Mouse (Mus musculus) adrenal gland, adult 8-10 months (tissue): ENCODE data around the gene Hoxa9. TPM values are rescaled to one million over a fixed set of nuclear protein-coding genes. Genes with fewer than 3 reads are reported as not detected.

Source experiments
- DNase-seq: peaks from one replicate; pipeline ENCODE4 v3.0.0; 2022
- total RNA-seq, 4 experiments: library from RNA; stranded (reverse); gene quantifications; 2 replicates each; pipeline ENCODE4 v1.2.4; 2022

The Hoxa9 gene
- under 1 TPM in 3 of 4 experiments, not detected in 1; 0.27 to 0.56 (median 0.55) TPM for total RNA-seq

DNA sequence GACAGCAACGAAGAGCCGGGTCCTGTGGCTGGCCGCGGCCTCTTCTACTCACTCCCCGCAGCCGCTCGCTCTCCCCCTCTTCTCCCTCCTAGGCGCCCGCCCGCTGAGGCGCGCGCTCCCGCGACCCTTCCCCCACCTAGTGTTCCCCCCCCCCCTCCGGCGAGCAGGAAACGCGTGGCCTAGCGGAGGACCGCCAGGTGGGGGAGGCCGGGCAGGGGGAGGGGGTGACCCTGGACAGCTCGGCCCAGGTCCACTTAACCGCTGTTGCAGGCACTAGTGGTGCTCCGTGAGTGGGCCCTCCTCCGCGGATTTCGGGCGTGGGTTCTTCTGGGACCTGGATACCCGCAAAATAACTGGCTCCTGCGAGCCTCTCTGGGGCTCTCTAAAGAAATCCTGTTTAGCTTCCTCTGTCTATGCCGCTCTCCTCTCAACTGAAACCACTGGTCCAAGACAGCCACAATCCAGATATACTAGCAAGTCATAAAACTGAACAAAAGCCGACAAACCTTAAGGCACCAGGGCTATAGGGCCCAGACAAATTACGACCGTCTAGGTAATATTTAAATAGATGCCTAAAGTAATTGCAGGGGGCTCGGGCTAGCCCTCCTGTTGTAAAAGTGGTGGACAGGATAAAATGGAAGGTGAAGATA, at the start of gene Hoxa9:
Hoxa9 (minus strand) TSS at position 574 of the 650 bp plus-strand sequence.
- no peak for DNase-seq

DNA sequence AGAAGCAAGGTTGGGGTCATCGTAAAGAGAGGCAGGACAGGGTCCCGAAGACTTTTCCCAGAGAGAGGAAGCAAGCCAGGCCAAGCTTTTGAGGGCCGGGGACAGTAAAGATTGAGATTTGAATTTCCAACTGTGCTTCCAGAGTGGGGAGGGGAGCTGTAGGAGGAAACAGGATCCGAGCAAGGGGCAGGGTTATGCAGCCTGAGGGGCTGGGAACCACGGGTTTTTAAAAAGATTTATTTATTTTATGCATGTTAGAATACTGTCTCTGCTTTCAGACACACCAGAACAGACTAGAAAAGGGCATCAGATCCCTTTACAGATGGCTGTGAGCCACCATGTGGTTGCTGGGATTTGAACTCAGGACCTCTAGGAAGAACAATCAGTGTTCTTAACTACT, 46.0 kb upstream of the Hoxa9 start:
- no peak for DNase-seq

DNA sequence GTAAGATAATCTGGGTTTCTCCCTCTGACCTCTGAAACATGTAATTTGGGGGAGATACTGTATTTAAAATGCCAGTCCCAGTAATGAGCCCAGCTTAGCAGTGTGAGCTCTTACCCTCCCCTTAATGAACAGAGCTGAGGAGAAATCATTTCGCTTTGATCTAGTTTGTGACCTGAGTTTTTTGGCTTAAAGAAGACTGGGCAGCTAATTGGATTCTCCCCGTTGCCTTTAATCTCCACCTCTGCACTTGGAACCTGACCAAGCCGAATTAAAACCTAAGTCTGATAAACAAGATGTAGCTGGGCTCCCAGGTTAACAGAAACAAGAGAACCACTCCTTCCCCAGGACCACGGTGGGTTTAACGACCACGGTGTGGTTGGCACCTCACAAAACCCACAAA, 45.5 kb upstream of the Hoxa9 start:
- DNase-seq, result no peak

DNA sequence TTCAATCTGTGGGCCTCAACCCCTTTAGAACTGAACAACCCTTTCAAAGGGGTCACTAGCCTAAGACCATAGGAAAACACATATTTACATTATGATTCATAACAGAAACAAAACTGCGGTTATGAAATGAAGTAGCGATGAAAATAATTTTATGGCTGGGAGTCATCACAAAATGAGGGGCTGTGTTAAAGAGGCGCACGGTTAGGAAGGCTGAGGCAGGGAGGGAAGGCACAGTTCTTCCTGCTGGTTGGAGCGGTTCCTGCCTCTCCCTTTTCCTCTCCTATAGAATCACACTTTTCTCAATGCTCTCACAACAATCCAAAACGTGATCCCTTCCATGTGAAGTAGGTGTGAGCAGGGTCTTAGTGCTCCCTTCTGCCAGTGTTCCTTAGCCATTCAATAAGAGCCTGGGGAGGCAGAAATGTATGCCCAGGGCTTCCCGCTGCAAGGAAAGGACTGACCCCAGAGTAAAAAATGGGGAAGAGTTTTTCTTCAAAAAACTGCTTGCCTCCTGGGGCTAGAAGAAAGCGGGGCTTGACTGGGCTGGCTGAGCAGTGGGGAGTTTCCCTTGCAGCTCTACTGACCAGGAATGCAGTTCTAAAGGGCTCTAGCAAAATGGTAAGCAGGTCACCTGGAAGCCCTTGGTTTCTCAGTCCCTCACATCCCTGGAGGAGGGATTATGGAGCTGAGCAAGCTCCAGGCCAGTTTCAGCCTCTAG, 44.8 kb upstream of the Hoxa9 start:
- no peak for DNase-seq

DNA sequence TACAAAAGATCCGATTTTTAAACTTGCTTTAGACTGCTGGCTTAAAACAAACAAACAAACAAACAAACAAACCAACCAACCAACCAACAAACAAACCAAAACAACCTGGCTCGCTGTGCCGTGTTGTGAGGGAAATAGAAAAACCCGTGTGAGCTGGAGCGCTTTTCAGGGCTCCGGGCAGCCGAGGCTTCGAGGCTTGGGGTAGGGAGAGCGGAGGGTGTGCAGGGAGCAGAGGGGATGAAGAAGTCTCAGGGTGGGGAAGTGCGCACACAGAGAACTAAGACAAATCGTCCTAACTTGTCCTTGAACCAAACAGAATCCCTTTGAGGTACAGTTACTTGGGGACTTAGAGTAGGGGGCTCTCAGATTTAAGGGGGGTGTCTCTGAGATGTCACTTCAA, 43.7 kb upstream of the Hoxa9 start:
- DNase-seq, result no peak

DNA sequence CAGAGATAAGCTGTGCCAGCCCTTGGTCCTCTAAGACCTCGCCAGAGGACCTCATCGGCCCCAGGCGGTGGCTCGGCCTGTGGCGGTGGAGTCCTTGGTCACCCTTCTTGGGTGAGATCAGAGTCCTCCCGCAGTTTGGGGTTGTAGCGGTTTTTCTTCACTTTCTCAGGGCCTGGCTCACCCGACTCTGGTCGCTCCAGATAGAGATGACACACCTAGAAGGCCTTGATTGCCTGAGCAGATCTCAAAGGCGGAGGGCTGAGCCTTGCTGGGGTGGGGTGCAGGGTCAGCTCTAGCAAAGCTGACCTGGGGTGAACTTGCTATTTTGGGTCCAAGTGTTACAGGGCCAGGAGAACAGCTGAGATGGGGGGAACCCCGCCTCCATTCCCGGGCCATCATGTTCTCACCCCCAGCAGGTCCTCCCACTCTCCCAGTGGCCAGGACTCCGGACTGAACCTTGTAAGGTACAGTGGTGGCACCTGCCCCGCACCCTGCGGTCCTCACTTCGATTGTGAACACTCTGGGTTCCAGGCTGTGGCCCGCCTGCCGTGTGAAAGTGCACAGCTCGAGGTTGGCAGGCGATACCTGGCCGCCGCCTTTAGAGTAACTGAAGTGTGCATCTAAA, 42.9 kb upstream of the Hoxa9 start:
- DNase-seq, result no peak

DNA sequence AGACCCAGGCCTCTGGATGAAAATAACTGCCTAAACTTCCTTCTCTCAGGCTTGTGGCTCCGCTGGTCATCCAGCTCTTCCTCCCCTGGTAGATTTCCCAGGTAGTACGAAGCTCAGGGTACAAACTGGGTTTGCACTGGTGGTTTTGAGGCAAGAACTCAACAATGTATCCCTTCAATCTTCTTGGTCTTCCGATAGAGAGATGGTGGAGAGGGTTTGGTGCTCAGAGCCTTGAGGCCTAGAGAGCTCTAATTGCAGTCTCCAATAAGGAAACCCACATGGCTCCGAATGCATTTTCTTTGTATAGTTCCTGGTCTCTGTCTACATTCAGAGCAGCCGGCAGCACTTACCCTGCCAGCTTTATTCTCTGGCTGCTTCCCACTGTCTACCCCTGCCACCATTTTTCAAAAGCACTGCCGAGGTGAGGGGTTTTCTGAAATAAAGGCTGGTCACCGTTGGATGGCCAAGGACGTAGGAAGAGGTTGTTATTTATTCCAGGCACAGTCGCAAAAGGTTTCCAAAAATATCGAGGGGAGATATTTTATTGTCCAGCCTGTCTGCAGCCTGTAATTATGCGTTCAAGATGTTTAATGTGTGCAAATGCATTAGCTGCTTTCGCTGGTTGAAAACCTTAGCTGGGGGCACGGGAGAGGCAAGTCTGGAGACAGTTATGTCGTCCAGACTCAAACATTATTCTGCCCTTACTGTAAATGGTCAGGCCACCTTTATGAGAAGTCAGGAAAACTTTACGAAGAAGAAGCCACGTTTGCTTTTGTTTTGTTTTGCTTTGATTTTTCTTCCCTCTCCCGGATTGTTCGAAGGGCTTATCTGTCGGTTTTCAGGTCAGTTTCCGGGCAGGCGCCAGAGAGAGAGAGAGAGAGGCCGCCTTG, 42.1 kb upstream of the Hoxa9 start:
- DNase-seq, result no peak

DNA sequence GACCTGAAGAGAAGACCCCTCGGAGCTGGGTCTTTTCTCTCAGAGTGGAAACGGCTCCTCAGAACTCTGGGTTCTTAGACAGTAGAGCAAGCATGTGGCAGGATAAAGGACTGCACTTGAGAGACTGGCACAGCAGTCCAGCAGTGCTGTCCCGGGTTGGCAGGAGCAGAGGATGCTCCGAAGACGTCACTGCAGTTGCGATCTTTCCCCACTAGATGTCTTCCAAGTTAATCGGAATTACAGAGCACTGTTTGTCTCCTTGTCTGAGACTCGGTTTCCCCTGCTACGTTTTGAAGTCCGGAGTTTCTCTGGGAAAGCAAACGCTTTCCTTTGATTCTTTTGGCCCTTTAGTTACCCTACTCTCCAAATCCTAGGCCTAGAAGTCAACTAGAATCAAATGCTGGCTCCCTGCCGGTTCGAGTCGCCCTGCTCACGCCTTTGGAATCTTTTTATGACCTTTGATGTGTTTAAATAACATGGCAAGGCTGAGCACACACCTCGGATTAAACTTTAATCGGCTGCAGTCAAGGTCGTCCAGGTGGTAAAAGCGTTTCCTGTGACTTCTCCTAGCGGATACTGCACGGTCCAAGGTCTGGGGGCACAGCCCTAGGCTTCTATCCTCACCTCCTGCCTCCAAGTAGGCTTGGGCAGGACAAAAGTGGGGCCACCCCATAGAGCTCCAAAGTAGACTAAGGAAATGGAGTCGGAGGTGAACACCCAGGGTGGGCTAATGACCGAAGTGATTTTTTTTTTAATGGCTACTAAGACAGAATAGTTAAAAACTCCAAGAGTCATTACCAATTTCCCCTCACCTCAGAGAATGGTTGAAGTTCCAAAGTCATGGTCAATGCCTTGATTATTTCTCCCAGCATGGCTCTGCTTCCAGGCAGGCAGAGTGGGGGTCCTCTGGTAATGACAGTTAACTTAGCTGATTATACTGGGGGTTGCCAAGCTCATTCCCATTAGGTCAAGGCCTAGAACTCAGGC, 39.9 kb upstream of the Hoxa9 start:
- DNase-seq, result no peak

DNA sequence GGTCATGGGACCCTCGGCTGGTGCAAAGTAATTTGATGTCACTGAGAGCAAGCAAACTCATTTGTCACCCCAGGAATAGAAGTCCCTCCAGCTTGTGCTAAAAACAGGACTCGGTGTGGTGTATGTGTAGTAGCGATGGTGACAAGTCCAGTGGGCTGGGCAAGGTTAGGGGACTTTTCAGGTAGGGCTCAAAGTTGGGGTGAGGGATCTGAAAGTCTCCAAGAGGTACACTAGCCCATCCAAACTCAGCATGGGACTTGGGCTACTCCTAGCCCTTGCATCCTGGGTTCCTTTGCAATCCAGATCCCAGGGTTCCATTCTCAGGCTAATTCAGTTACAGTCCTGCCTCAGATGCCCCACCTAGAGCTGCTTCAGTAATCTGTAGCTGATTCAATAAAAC, 37.9 kb upstream of the Hoxa9 start:
- DNase-seq, result no peak

DNA sequence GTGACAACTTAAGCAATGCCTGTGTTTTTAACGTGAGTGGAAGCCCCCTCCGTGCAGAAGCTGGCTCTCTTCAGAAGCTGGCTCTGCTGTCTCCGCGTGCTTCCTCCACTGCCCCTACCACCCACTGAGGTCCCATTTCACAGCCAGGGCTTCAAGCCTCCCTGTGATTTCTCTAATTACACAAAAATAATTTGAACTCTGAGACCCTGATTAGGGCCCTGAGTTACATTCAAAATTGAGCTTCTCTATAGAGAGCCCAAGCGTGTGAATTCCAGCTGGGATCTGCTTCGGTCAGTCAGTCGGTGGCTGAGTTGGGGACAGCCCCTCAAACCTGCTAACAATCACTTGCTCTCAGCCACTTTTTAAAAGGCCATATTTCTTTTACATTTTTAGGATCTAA, 37.5 kb upstream of the Hoxa9 start:
- no peak for DNase-seq

DNA sequence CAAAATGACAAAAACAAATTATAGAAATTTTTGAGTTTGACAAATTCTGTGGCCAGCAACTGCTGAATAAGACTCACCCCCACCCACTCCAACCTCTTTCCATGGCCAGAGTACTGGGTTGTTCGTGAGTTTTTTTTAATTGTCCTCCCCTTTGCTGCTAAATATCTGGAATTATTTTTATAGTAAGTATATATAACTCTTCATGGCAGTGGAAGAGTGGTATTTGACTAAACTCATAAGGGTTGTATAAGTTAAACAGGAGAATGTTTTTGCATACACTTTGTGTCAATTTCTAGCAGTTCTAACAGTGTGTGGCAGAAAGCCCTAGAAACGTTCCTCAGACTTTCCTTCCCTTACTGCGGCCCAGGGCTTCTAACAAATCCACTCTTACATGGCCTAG, 36.8 kb upstream of the Hoxa9 start:
- DNase-seq, result no peak

DNA sequence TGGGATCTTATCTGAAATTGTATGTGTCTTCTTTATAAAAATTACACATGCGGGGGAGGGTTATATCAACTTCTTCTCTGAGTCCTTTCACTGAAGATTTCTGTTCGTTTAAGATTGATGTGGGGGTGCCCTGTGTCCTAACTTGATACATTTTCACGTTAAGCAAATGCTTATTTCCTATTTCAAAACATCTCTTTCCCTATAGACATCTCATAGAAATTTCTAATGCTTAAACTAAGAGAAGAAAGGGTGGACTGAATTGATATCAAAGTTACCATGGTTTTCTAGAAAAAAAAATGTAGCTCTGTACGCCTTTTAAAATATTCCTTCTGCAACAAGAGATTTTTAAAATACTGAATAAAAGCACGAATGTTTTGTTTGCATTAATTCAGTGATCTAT, 36.3 kb upstream of the Hoxa9 start:
- no peak for DNase-seq

DNA sequence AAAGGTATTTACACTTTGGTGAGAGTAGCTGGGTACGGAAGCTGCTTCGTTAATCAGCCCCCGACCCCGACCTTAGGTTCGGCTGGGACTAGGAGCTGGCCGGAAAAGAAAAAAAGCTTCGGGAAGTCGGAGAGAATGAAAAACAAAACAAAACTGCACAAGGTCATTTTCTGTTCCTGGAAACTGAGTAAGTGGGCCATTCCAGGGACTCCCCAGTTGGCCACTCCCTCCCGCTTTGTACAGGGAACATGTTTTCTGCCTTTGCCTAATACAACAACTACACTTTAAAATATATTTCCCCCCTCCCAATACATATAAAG, 35.7 kb upstream of the Hoxa9 start:
- no peak for DNase-seq

DNA sequence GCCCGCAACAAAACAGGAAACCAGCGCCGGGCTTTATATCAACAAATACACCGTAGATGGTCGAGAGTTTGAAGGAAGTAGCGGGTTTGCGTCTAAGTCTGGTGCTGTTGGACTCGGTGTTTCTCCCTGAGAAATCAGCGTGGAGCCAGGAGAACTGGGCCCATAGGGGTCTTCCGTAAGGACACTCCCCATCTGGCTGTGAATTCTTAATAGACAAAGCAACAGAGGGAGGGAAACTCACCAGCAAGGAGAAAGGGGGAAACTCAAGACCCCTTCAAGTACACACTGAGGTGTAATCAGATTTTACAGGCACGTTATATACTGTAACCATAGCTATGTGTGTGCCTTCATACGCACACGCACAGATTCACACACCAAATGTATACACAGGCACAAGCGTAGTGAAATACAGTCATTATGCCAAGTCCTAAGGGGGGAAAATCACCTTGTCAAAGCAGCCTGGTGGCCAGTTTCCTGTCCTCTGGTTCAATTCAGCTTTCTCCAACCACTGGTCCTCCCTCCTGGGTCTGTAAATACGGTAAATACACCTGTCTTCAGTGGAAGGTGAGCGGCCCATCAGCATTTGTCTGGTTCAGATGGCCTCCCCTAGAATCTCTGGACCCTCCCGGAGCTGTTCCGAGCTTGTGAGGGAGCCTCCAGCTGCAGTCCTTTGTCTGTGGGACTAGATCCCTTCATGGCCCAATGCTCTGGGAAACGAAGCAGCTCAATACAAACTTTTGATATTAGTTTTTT, 35.2 kb upstream of the Hoxa9 start:
- DNase-seq, result no peak

DNA sequence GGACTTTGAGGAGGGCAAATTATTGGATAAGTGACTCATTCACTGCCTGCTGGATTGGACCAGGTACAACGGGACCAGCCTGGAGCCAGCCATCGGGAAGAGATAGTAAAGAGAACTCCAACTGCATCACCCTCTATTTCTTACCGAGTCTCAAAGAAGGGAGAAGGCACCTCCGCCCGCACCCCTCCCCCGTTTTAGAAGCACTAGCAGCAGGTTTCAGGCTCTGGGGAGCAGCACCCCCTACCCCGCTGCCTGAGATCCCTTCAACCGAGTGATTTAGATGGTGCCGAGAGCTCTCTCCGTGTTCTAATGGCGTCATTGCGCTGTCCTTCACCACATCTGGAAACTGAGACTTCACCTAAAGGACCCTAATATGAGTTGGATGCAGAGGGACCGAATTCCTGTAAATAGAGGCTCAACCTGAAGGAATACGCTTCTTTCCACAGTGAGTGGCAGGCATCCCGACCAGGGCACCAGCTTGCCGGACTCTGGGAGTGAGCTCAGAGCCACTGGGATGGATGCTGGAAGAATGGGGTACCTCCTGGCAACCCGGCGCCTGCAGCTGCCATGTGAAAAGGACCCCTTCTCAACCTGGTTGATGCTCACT, 34.5 kb upstream of the Hoxa9 start:
- no peak for DNase-seq

DNA sequence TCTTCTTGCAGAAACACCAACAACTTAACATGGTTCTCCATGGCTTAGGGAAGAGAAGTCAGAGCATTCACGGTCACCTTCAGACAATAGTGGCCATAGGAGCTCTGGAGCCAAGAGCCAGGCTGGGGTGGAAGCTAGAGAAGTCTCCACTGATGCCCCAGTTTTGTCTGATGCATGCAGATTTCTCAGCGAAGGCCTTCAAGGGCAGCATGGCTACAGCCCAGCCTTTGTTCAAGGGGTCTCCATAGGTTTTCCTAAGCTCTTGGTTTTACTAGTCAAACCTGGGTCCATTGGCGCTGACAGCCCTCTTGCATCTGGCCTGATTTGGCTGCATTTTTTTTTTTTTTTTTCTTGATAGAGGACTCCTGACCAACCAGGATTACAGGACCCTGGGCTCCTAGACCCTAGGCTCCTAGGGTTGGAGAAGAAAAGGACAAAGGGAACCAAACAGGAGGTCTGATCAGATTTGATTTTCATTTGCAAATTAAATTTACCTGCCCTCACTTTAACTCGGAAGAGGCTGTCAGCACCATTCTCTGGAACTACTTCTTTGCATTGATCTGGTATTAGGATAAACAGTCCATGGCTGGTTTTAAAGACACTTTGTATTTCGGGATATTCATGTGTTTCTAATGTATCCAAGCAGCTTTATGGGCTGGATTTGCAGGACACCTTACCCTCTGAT, 33.4 kb upstream of the Hoxa9 start:
- DNase-seq, result no peak

DNA sequence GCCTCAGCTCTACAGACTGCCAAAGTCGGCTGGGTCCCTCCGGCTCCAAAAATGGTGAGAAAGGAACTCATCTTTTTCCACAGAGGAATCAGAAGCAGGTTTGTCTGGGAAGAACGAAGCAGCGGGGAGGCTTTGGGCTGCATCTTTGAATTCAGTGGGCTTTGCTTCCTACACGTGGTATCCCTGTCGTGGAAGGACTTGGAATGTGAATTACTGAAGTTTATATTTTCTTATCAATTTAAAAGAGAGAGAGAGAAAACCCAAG, 32.4 kb upstream of the Hoxa9 start:
- DNase-seq, result no peak

DNA sequence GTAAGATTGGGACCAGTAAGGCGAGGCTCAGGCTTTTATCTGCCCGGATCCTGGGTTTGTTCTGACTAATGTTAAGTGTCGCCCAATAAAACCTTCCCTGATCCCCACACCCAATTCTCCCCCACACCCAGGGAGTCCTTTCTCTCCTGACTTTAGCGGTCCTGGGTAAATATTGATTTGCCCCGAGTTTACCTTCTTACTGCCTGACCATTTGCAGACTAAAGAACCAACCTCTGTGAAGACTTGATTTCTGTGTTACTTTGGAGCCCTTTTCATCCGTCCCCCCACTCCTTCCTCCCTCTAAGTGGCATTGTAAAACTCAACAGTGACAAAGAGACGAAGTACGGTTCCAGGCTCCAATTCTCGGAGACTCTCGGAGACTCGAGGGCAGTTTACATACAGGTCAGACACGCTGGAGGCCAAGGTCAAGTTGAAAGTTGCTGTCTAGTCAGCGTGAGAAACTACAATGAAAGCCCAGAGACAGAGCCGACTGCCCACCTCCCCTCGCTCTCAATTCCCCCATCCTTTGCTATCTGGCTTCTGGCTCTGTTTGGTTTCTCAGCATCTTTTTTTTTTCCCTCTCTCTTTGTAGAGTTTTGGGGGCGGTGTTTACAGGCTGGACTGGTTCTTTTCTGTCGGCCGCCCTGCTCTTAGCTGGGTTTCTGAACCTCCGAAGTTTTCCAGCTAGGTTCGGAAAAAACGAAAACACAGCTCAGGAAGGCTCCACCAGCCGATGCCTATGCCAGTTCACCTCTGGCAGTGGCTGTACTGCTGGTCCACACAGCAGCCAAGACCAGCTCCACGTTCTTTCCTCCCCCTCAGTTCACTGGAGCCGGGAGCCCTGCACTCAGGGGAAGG, 31.8 kb upstream of the Hoxa9 start:
- DNase-seq, result no peak

DNA sequence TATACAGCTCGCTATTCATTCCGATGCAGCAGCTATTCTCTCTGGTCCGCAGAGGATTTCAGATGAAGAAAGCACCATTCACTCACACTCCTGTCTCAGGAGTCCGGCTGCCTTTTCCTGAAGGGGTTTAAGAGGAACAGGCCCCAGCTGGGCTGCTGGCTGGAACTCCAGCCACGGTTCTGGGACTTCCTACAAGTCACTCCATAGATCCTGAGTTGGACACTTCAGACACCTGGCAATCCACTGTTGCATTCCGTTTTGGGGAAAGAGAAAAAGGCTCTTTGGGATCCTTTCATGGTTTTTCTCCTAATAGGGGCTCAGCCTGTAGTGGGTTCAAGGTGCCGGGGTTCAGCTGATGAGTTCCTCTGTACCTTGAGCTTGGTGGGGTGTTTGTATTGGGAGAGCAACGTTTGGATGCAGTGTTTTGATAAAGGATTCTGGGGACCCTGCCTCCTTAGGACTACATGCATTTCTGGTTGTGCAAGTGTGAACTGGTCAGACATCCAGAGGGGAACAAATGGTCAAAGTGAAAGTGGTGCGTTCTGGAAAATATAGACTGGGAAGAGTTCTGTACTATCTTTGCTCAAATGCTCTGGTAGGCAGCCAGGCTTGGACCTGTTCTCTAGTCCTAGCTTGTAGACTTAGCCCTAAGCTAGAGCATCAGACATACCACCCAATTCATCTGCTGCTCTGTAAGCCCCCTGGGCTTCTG, 31.0 kb upstream of the Hoxa9 start:
- no peak for DNase-seq
